Mouse (Mus musculus) midbrain, embryonic 11.5 days (tissue): ENCODE results near the gene Prss27. TPM values are rescaled to one million over a fixed set of nuclear protein-coding genes. Genes with fewer than 3 reads are reported as not detected.

Source experiments
- ATAC-seq: fragments of 200-750 bp; cut with Nextera tagmentation; 2 replicates; pipeline ENCODE4 v1.8.0; 2017; ENCODE audit warnings: moderate TSS enrichment, moderate library complexity; ENCODE audit not compliant: low FRiP score
- DNase-seq: peaks from one replicate; pipeline ENCODE4 v3.0.0; 2015; ENCODE audit warnings: low spot score; ENCODE audit errors: missing footprints
- H3K27ac ChIP-seq: fragments of 300-500 bp; sonication (generic); 2 replicates; pipeline ENCODE4 v1.5.1; 2014; ENCODE audit warnings: low read depth, low read length
- H3K27me3 ChIP-seq: fragments of 300-500 bp; sonication (generic); 2 replicates; pipeline ENCODE4 v1.6.1; 2014; ENCODE audit warnings: mild to moderate bottlenecking, low read length, moderate library complexity, mixed read lengths; ENCODE audit not compliant: control insufficient read depth, insufficient read depth
- H3K36me3 ChIP-seq: fragments of 300-500 bp; sonication (generic); 2 replicates; pipeline ENCODE4 v1.6.1; 2014; ENCODE audit warnings: mild to moderate bottlenecking, low read length, moderate library complexity, mixed read lengths; ENCODE audit not compliant: control insufficient read depth, insufficient read depth
- H3K4me1 ChIP-seq: fragments of 300-500 bp; sonication (generic); 2 replicates; pipeline ENCODE4 v1.6.1; 2014; ENCODE audit warnings: low read length; ENCODE audit not compliant: control insufficient read depth, insufficient read depth
- H3K4me2 ChIP-seq: fragments of 300-500 bp; sonication (generic); 2 replicates; pipeline ENCODE4 v1.6.1; 2014; ENCODE audit warnings: mild to moderate bottlenecking, moderate library complexity
- H3K4me3 ChIP-seq: fragments of 300-500 bp; sonication (generic); 2 replicates; pipeline ENCODE4 v1.5.1; 2014; ENCODE audit warnings: low read depth, low read length
- H3K9ac ChIP-seq: fragments of 300-500 bp; sonication (generic); 2 replicates; pipeline ENCODE4 v1.6.1; 2014; ENCODE audit warnings: low read length
- H3K9me3 ChIP-seq: fragments of 300-500 bp; sonication (generic); 2 replicates; pipeline ENCODE4 v1.6.1; 2016; ENCODE audit warnings: low read length; ENCODE audit not compliant: control insufficient read depth
- WGBS: fragments of 180-500 bp; shearing (Covaris S2); extraction: QIAGEN DNeasy Blood & Tissue Kit; methylation state at CpG from one replicate; pipeline ENCODE4 v1.1.7; 2014; 5-methylcytosine and 5-hydroxymethylcytosine counted together
- polyA plus RNA-seq: library from polyadenylated mRNA; unstranded; fragments of >200 nt; fragmentation: Nextera tagmentation; extraction: Ambion mirVana; gene quantifications from 2 replicates; pipeline ENCODE4 v1.2.1, GENCODE M21; 2014

Prss27 gene
- polyA plus RNA-seq, 1 experiment from 2014 or later, result not detected

GRCm38 (mm10) chr17:24045608-24046007, 7.7 kb downstream of the Prss27 start:
- ATAC-seq (no peak), DNase-seq (no peak)
- H3K9ac ChIP-seq, result no peak overlapping the region
- peaks cover 16% of the 10 kb centered on the region for H3K36me3 ChIP-seq
- no peak overlapping the region for H3K4me3 ChIP-seq
- H3K9me3 ChIP-seq, result no peaks in the 10 kb centered on the region
- H3K4me1 ChIP-seq, result no peaks in the 10 kb centered on the region
- no peaks in the 10 kb centered on the region for H3K27me3 ChIP-seq
- 84% methylated on average over 10 of the region's 10 CpGs for WGBS
- no peak overlapping the region for H3K27ac ChIP-seq
- H3K4me2 ChIP-seq, result no peak overlapping the region

GRCm38 (mm10) chr17:24046026-24046425, 8.1 kb downstream of the Prss27 start:
- no peak overlapping the region for H3K4me3 ChIP-seq
- DNase-seq (no peak), ATAC-seq (no peak)
- 57% methylated on average over 5 of the region's 5 CpGs for WGBS
- no peak overlapping the region for H3K4me2 ChIP-seq
- no peaks in the 10 kb centered on the region for H3K27me3 ChIP-seq
- no peak overlapping the region for H3K9ac ChIP-seq
- H3K4me1 ChIP-seq, result no peaks in the 10 kb centered on the region
- H3K27ac ChIP-seq, result no peak overlapping the region
- peaks cover 19% of the 10 kb centered on the region for H3K36me3 ChIP-seq
- no peaks in the 10 kb centered on the region for H3K9me3 ChIP-seq

- DNase-seq, result no peak
- ATAC-seq, result no peak
- Histone ChIP-seq H3K9ac (no peak overlapping the region), H3K4me3 (no peak overlapping the region), H3K36me3 (peaks cover 19% of the 10 kb centered on the region), H3K27me3 (no peaks in the 10 kb centered on the region), H3K27ac (no peak overlapping the region), H3K9me3 (no peaks in the 10 kb centered on the region), H3K4me1 (no peaks in the 10 kb centered on the region), H3K4me2 (no peak overlapping the region)
- 90% methylated on average over 5 of the region's 5 CpGs for WGBS
Observed at GRCm38 (mm10) chr17:24048053-24048452, 10.1 kb downstream of the Prss27 start.

- 92% methylated on average over 8 of the region's 8 CpGs for WGBS
- Histone ChIP-seq H3K4me1 (no peaks in the 10 kb centered on the region), H3K9me3 (no peaks in the 10 kb centered on the region), H3K36me3 (peaks cover 21% of the 10 kb centered on the region), H3K9ac (no peak overlapping the region), H3K4me3 (no peak overlapping the region), H3K27ac (no peak overlapping the region), H3K4me2 (no peak overlapping the region), H3K27me3 (no peaks in the 10 kb centered on the region)
- DNase-seq, result no peak
- ATAC-seq, result no peak
Observed at GRCm38 (mm10) chr17:24049008-24049407, 11.1 kb downstream of the Prss27 start.

DNA sequence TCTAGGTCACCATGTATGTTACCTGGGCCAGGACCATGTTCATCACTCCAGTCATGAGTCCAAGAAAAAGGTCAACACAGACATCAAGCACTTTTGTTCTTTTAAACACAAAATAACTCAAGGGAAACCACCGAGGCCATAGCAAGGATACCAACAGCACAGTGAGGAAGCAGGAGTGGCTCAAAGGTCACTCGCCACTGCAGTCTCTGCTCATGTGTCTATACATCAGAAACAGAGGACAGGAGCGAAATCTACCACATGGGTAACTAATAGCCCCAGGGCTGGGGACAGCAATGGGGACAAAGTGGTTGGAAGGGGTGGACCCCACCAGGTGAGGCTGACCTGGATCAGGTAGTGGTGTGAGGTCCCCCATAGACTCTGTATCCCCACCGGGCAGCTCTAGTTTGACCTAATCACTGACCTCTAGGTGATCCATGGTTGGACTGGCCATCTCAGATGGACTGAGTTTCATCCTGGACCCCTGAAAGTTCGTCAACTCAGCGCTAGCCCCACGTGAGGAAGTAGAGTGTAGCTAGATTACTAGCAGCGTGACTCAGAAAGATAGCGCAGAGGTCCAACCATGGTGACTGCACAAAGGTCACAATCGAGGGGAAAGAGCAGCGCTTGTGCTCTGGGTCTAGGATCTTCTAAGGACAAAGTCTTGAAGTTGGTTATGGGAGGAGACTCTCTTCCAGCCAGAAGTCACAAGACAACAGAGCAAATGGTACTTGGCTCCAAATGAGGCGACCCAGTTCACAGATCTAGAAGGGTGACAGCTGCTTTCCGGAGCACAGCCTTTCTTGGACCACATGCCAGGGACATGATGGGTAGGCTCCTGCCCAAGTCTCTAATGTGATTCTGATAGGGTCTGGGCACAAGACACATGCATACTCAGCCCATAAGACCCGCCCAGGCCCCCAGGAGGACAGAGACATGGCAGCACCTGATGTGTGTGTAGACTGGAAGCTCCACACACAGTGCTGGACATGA, 19.0 kb downstream of the Prss27 start:
- H3K27me3 ChIP-seq, result no peaks in the 10 kb centered on the region
- H3K4me2 ChIP-seq, result no peak overlapping the region
- WGBS, result 92% methylated on average over 14 of the region's 14 CpGs
- H3K9me3 ChIP-seq, result no peaks in the 10 kb centered on the region
- no peaks in the 10 kb centered on the region for H3K4me1 ChIP-seq
- no peak overlapping the region for H3K4me3 ChIP-seq
- ATAC-seq (no peak), DNase-seq (no peak)
- no peak overlapping the region for H3K27ac ChIP-seq
- peaks cover 33% of the 10 kb centered on the region for H3K36me3 ChIP-seq
- no peak overlapping the region for H3K9ac ChIP-seq

DNA sequence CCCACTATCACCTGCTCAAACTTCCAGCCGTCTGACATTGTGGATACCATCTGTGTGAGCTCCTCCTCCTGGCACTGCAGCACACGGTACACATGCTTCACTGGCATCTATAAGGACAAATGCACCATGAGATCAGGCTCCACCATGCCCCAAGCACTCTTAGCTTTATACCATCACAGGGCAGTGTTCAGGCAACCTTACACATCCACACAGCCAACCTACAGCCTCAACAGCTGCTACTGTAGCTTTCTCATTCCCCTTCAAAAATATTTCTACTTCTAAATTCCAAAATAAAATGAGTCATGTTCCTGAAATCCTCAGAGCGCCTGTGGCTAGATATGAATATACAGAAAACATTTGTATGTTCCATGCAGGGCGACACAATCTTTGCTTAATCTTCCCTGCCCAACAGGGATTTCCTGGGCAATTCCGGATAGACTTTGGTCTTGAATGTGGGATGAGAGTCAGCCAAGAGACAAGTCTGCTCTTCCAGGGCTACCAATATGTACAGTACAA, 19.8 kb downstream of the Prss27 start:
- H3K9me3 ChIP-seq, result no peaks in the 10 kb centered on the region
- no peak overlapping the region for H3K4me3 ChIP-seq
- H3K36me3 ChIP-seq, result peaks cover 33% of the 10 kb centered on the region
- WGBS, result 95% methylated on average over 5 of the region's 5 CpGs
- H3K4me2 ChIP-seq, result no peak overlapping the region
- H3K27me3 ChIP-seq, result no peaks in the 10 kb centered on the region
- ATAC-seq (no peak), DNase-seq (no peak)
- H3K27ac ChIP-seq, result no peak overlapping the region
- no peaks in the 10 kb centered on the region for H3K4me1 ChIP-seq
- no peak overlapping the region for H3K9ac ChIP-seq

DNA sequence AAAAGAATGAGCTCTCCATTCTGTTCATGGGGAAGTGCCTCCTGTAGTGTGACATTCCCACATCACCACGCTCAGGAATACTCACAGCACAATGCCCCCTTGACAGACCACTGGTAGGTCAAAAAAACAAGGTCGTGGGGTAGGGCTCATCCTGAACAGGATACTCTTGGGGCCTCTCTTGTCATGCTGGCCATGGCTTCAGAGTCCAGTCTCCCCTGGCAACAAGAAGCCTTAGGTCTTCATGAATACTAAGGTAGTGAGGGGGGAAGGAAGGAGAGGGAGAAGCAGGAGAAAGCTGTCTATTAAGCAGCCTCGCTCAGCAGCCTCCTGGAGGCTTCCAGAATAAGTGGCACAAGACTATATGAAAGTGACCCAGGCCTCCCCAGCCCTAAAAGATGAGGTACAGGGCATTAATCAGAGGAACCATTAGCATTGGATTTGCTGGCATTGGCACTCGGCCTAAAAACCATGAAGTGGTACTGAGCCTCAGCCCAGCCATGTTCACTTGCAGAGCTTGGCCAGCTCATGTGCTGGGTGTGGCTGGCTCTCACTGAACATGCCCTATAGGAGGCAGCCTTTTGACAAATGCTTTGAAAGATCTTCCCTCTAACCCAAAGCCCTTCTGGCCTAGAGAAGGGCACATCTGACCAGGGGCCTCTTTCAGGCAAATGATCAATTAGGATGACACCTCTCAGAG, 24.7 kb downstream of the Prss27 start:
- Histone ChIP-seq H3K36me3 (peaks cover 14% of the 10 kb centered on the region), H3K4me1 (no peaks in the 10 kb centered on the region), H3K9me3 (no peaks in the 10 kb centered on the region), H3K27me3 (no peaks in the 10 kb centered on the region), H3K4me3 (no peak overlapping the region), H3K9ac (no peak overlapping the region), H3K27ac (no peak overlapping the region), H3K4me2 (no peak overlapping the region)
- DNase-seq (no peak), ATAC-seq (no peak)
- 84% methylated on average over 4 of the region's 4 CpGs for whole genome bisulfite sequencing

GRCm38 (mm10) chr17:24068271-24068670, 30.3 kb downstream of the Prss27 start:
- 89% methylated on average over 5 of the region's 5 CpGs for WGBS
- no peaks in the 10 kb centered on the region for H3K9me3 ChIP-seq
- no peak overlapping the region for H3K9ac ChIP-seq
- H3K4me3 ChIP-seq, result no peak overlapping the region
- no peak overlapping the region for H3K27ac ChIP-seq
- peaks cover 4% of the 10 kb centered on the region for H3K4me1 ChIP-seq
- no peak overlapping the region for H3K4me2 ChIP-seq
- no peaks in the 10 kb centered on the region for H3K36me3 ChIP-seq
- DNase-seq (no peak), ATAC-seq (no peak)
- H3K27me3 ChIP-seq, result no peaks in the 10 kb centered on the region

DNA sequence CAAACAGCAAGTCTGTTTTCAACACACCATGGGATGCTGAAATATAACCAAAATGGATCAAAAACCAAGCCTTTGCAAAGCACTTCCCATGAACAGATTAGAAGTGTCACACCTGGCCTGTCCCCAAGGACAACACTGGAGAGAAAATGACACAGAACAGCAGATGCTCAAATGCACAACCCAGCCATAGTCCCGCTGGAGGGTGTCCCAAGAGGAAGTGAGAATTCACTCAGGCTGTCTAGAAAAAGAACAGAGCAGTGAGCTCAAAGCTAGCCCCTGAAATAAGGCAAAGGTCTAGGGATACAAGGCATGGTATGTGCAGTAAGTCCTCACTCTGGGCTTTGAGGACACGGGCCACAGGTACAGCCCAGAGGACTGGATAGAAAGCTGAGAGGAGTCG, 31.6 kb downstream of the Prss27 start:
- DNase-seq, result no peak
- H3K9ac ChIP-seq, result no peak overlapping the region
- WGBS, result 92% methylated on average over 3 of the region's 3 CpGs
- no peaks in the 10 kb centered on the region for H3K9me3 ChIP-seq
- H3K36me3 ChIP-seq, result no peaks in the 10 kb centered on the region
- H3K27me3 ChIP-seq, result no peaks in the 10 kb centered on the region
- H3K4me1 ChIP-seq, result peaks cover 4% of the 10 kb centered on the region
- H3K4me2 ChIP-seq, result no peak overlapping the region
- no peak overlapping the region for H3K4me3 ChIP-seq
- H3K27ac ChIP-seq, result no peak overlapping the region
- ATAC-seq, result no peak
